Mouse (Mus musculus) G1E (cell line): ENCODE results near the gene Izumo1r.

Source experiments
- CTCF ChIP-seq: IDR thresholded peaks from 2 replicates; pipeline ENCODE4 v1.5.1; 2012; ENCODE audit warnings: low read depth, low read length, inconsistent platforms, mixed read lengths
- GATA1 ChIP-seq: IDR thresholded peaks from 2 replicates; pipeline ENCODE4 v1.6.1; 2012; ENCODE audit warnings: borderline replicate concordance, low read length, inconsistent platforms, mixed read lengths
- GATA2 ChIP-seq: IDR thresholded peaks from 2 replicates; pipeline ENCODE4 v1.6.1; 2012; ENCODE audit warnings: low read depth, low read length, inconsistent platforms, borderline replicate concordance
- POLR2AphosphoS5 ChIP-seq: IDR thresholded peaks from 2 replicates; pipeline ENCODE4 v1.6.1; 2012; ENCODE audit warnings: low read depth, low read length, inconsistent platforms; ENCODE audit not compliant: insufficient replicate concordance
- TAL1 ChIP-seq: conservative IDR thresholded peaks from 2 replicates; pipeline ENCODE4 v1.6.1; 2012; ENCODE audit warnings: low read depth, low read length, inconsistent platforms, mixed read lengths

DNA sequence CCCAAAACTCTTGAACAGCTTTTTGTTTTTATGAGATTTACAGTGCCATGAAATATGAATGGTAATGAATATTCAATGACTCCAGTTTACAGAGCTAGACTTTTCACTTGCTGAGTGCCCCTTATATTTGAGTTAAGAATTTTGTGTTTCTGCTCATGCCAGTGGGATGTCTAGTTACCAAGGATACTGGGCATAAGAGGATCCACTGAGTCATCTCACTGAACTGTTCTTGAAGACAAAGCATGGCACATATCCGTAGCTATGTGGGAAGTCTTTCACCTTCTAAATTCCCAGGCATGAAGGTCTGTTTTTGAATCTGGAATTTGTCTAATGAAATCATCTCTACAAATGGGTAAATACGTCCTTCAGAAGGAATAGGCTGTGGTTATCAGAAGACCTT lies 8.3 kb upstream of the Izumo1r start:
- TF ChIP-seq CTCF: no peak
- TF ChIP-seq GATA1: no peak
- no peak for TF ChIP-seq TAL1
- no peak for TF ChIP-seq POLR2AphosphoS5
- no peak for TF ChIP-seq GATA2
